In the genomic region with DNA sequence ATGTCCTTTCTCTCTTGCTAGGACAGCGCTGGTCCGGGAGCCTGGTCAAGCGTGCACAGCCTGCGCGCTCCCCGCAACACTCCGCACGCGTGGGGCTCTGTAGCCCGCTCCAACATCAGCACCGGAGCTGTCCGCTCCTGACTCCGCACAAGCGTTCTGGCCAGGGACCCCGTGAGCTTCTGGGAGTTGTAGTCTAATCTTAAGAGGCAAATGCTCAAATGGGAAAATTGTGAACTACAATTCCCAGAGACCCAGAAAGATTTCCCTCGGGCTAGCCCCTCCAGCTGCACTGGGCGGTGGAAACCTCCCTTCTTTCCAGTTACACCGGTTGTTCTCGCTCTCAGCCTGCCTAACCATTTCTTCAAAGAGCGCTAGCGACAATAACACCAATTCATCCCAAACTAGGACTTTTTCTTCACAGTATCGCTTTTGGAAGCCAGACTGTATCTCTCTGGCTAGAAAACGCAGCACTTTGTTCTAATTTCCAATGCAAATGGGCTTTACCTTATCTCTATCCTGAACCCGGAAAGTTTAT, we compare ENCODE assay signal across 8 mouse cellular contexts. TPM values are rescaled to one million over a fixed set of nuclear protein-coding genes. Genes with fewer than 3 reads are reported as not detected.
DNase-seq lines count a peak whose midpoint lies in the region; ATAC-seq and TF ChIP-seq lines count a peak whose summit lies in the region.

No protein-coding gene starts in this region.

- no peaks in the 10 kb centered on the region for H3K9me3 ChIP-seq in intestine, embryonic 15.5 days

- DNase-seq in adrenal gland, adult 2 months: peak; percentile 70
- DNase-seq in gastrocnemius, postnatal 14 days: peak; percentile 49
- peak; percentile 85 to 89 for DNase-seq in left cerebral cortex, adult 9 months (ENCODE audit: low spot score in 2 of 2)
- DNase-seq in right cerebral cortex, postnatal 14 days: peak; percentile 66
- DNase-seq in spleen, adult 12 weeks (ENCODE audit: low spot score): no peak

- intact Hi-C loops in gastrocnemius, postnatal 14 days (cut with DNase I; ENCODE audit: low total_unique reads): no loop called here

- H3K4me3 ChIP-seq in cortical plate, adult 2 months (ENCODE audit: insufficient read depth, low read length): peak overlapping the region; percentile 72
- H3K4me3 ChIP-seq in intestine, embryonic 15.5 days (replicated peaks): peak overlapping the region; percentile 37
- H3K4me3 ChIP-seq in macrophage (ENCODE audit: inconsistent target): peak overlapping the region; percentile 17; the same call in 1 of the 2 replicates

- no peak overlapping the region for H3K9ac ChIP-seq in intestine, embryonic 15.5 days

- H3K27me3 ChIP-seq in intestine, embryonic 15.5 days (replicated peaks): no peaks in the 10 kb centered on the region; the same call in 1 of the 2 replicates

- under 1% methylated on average over 24 of the region's 24 CpGs for WGBS in intestine, embryonic 15.5 days
- 3% methylated on average over 18 of the region's 24 CpGs for WGBS in macrophage (ENCODE audit: missing documents)

- peak; percentile 100 for ATAC-seq in intestine, embryonic 15.5 days

- no peaks in the 10 kb centered on the region for H3K79me2 ChIP-seq in macrophage (ENCODE audit: inconsistent target)

- H3K4me2 ChIP-seq in intestine, embryonic 15.5 days (replicated peaks): peak overlapping the region; percentile 83

- TF ChIP-seq CTCF in cortical plate, adult 2 months (IDR thresholded peaks at IDR 0.05; ENCODE audit: extremely low read depth, insufficient read depth, low read length): no peak

- no peak overlapping the region for H3K27ac ChIP-seq in cortical plate, adult 2 months (ENCODE audit: insufficient read depth, low read length)
- no peak overlapping the region for H3K27ac ChIP-seq in intestine, embryonic 15.5 days
- H3K27ac ChIP-seq in macrophage: no peak overlapping the region

- TF ChIP-seq POLR2A in cortical plate, adult 2 months (IDR thresholded peaks at IDR 0.05; ENCODE audit: extremely low read depth, insufficient read depth, low read length): peak; percentile 78; the same call in 1 of the 2 replicates

- no peaks in the 10 kb centered on the region for H3K36me3 ChIP-seq in intestine, embryonic 15.5 days
- H3K36me3 ChIP-seq in macrophage (ENCODE audit: inconsistent target): no peaks in the 10 kb centered on the region

- no peaks in the 10 kb centered on the region; the same call in 1 of the 2 replicates for H3K4me1 ChIP-seq in cortical plate, adult 2 months (ENCODE audit: control insufficient read depth, insufficient read depth, low read length)
- peaks cover 5% of the 10 kb centered on the region; the same call in 1 of the 2 replicates for H3K4me1 ChIP-seq in intestine, embryonic 15.5 days (replicated peaks)

RNA-seq across cellular contexts. Expression of gene Rab3c, which starts 0.7 kb away (rescaled TPM):
- 10 to 100 TPM; 25.7 to 38.3 TPM for total RNA-seq in adrenal gland, adult 2 months (2021)
- 1.9 and 2.4 TPM in 2 replicates for polyA plus RNA-seq in adrenal gland, adult 2 months (2012; rRNA removed)
- 56.5 and 61.4 TPM in 2 replicates for polyA plus RNA-seq in cortical plate, adult 2 months (2012; rRNA removed)
- under 1 TPM; 0.02 to 0.04 TPM for total RNA-seq in gastrocnemius, postnatal 14 days (2021)
- 5.2 and 5.5 TPM in 2 replicates for polyA plus RNA-seq in intestine, embryonic 15.5 days (2015; fragmentation: Nextera tagmentation; extraction: Ambion mirVana)
- not detected for total RNA-seq in macrophage (2018; cell fraction: chromatin; rRNA removed)
- not detected for total RNA-seq in macrophage (2018; cell fraction: cytosol; rRNA removed)
- total RNA-seq in macrophage (2018; cell fraction: nucleus; rRNA removed): not detected
- not detected in 3 replicates for polyA plus RNA-seq in macrophage (2018)

Comparison
In these comparisons a context has a peak if more than half of its experiments do, and no peak if none do; other contexts are left out.
1. H3K4me3 ChIP-seq: peak in every context shown above with its lines; median percentile 72 in cortical plate, adult 2 months; 37 in intestine, embryonic 15.5 days; 17 in macrophage.